Mouse (Mus musculus): Measurements from ENCODE around the gene Oas1a.

DNA sequence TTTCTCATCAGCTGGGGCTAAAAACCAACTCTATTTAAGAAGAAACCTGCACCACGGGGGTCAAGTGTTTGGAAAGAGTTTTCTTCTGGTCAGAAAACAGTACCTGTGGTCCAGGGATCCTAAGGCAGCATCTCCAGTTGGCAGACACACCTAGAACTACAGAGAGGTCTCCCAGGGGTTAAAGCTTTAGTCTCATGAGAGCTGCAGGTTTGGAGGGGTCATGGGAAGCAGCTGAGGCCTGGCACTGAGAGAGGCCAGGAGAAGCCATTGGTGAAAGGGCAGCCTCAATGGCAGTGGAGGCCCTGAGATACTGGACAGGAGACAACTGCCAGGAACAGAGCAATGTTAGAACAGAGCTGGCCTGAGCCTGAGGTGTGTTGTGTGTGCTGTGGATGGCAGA is 6.7 kb downstream of the Oas1a start:
- TF ChIP-seq GATA1 (IDR thresholded peaks at IDR 0.05; ENCODE audit: low read length) = no peak
- TF ChIP-seq TAL1 (IDR thresholded peaks at IDR 0.05; ENCODE audit: low read length) = no peak

Measured in erythroblast, embryonic 14.5 days (primary cell).